Mouse (Mus musculus): ENCODE results near the gene Cish.

- no peak for TF ChIP-seq CTCF (IDR thresholded peaks at IDR 0.05; ENCODE audit: insufficient read depth, low read depth, low read length)
- TF ChIP-seq POLR2A (IDR thresholded peaks at IDR 0.05; ENCODE audit: insufficient read depth, low read depth, low read length) = no peak
These were observed 1.2 kb downstream of the Cish start for GRCm38 (mm10) chr9:107297059-107297458.
